Mouse (Mus musculus) heart, embryonic 14.5 days (tissue): Measurements from ENCODE around the gene Sval1. TPM values are rescaled to one million over a fixed set of nuclear protein-coding genes. Genes with fewer than 3 reads are reported as not detected.

Source experiments
- ATAC-seq: fragments of 200-750 bp; cut with Nextera tagmentation; 2 replicates; pipeline ENCODE4 v1.8.0; 2017; ENCODE audit warnings: low read depth, moderate TSS enrichment; ENCODE audit not compliant: insufficient number of reproducible peaks, insufficient read depth, low FRiP score
- H3K27ac ChIP-seq, 2 experiments: fragments of 200-500 bp in 1 of 2; fragments of 300-500 bp in 1 of 2; sonication (generic) in 1 of 2; replicated peaks in 1 of 2; 2 replicates each; pipeline ENCODE4 v1.5.1; 2012 to 2014; ENCODE audit warnings: low read depth in 2 of 2, low read length in 2 of 2, control low read depth in 1 of 2, mild to moderate bottlenecking in 1 of 2, mixed read lengths in 1 of 2; ENCODE audit not compliant: control insufficient read depth in 1 of 2, insufficient read depth in 1 of 2
- H3K27me3 ChIP-seq: fragments of 300-500 bp; sonication (generic); 2 replicates; pipeline ENCODE4 v1.6.1; 2014; ENCODE audit warnings: mild to moderate bottlenecking, low read length, control low read depth; ENCODE audit not compliant: control insufficient read depth, insufficient read depth
- H3K36me3 ChIP-seq: fragments of 300-500 bp; sonication (generic); 2 replicates; pipeline ENCODE4 v1.6.1; 2014; ENCODE audit warnings: mild to moderate bottlenecking, control low read depth, low read length, mixed read lengths; ENCODE audit not compliant: control insufficient read depth, insufficient read depth
- H3K4me1 ChIP-seq, 2 experiments: fragments of 200-500 bp in 1 of 2; fragments of 300-500 bp in 1 of 2; sonication (generic) in 1 of 2; 2 replicates each; pipeline ENCODE4 v1.6.1; 2012 to 2014; ENCODE audit warnings: low read length in 2 of 2, control low read depth in 1 of 2, mixed read lengths in 1 of 2; ENCODE audit not compliant: control insufficient read depth in 2 of 2, insufficient read depth in 2 of 2
- H3K4me2 ChIP-seq: fragments of 300-500 bp; sonication (generic); 2 replicates; pipeline ENCODE4 v1.6.1; 2014; ENCODE audit warnings: mild to moderate bottlenecking, low read length
- H3K4me3 ChIP-seq, 2 experiments: fragments of 200-500 bp in 1 of 2; fragments of 300-500 bp in 1 of 2; sonication (generic) in 1 of 2; 2 replicates each; pipeline ENCODE4 v1.5.1; 2012 to 2014; ENCODE audit warnings: low read length in 2 of 2, mild to moderate bottlenecking in 2 of 2, control low read depth in 1 of 2, low read depth in 1 of 2, moderate library complexity in 1 of 2; ENCODE audit not compliant: control insufficient read depth in 1 of 2, insufficient read depth in 1 of 2
- H3K9ac ChIP-seq: fragments of 300-500 bp; sonication (generic); 2 replicates; pipeline ENCODE4 v1.6.1; 2014; ENCODE audit warnings: mild to moderate bottlenecking, low read length
- H3K9me3 ChIP-seq: fragments of 300-500 bp; sonication (generic); 2 replicates; pipeline ENCODE4 v1.6.1; 2016; ENCODE audit warnings: low read length, control low read depth; ENCODE audit not compliant: control insufficient read depth
- WGBS: fragments of 180-500 bp; shearing (Covaris S2); extraction: QIAGEN DNeasy Blood & Tissue Kit; methylation state at CpG from one replicate; pipeline ENCODE4 v1.1.7; 2014; 5-methylcytosine and 5-hydroxymethylcytosine counted together
- polyA plus RNA-seq: library from polyadenylated mRNA; unstranded; fragments of >200 nt; fragmentation: Nextera tagmentation; extraction: Ambion mirVana; gene quantifications from 2 replicates; pipeline ENCODE4 v1.2.1, GENCODE M21; 2014

The Sval1 gene
- not detected in 2 replicates for polyA plus RNA-seq

- Histone ChIP-seq H3K27ac (no peak within 1 kb of the TSS), H3K9me3 (no peaks in the 10 kb centered on the region), H3K27me3 (no peaks in the 10 kb centered on the region), H3K36me3 (no peaks in the 10 kb centered on the region), H3K4me2 (no peak within 1 kb of the TSS), H3K4me3 (no peak within 1 kb of the TSS), H3K4me1 (no peaks in the 10 kb centered on the region), H3K9ac (no peak within 1 kb of the TSS)
- 59% methylated on average over 1 of the region's 1 CpGs for WGBS
- no peak for ATAC-seq
Observed at GRCm38 (mm10) chr6:41951330-41951729, at the start of gene Sval1. Sval1 (plus strand) TSS chr6:41951630.

GRCm38 (mm10) chr6:41911625-41912024 lies 39.8 kb upstream of the Sval1 start:
- H3K27ac ChIP-seq = no peak overlapping the region
- 70% methylated on average over 5 of the region's 5 CpGs for WGBS
- H3K36me3 ChIP-seq = no peaks in the 10 kb centered on the region
- no peak overlapping the region for H3K9ac ChIP-seq
- H3K27me3 ChIP-seq = no peaks in the 10 kb centered on the region
- no peak overlapping the region for H3K4me2 ChIP-seq
- H3K4me3 ChIP-seq = no peak overlapping the region
- no peak for ATAC-seq
- H3K9me3 ChIP-seq = no peaks in the 10 kb centered on the region
- no peaks in the 10 kb centered on the region for H3K4me1 ChIP-seq

GRCm38 (mm10) chr6:41914883-41915282 lies 36.5 kb upstream of the Sval1 start:
- 64% methylated on average over 2 of the region's 2 CpGs for WGBS
- H3K9ac ChIP-seq = no peak overlapping the region
- no peaks in the 10 kb centered on the region for H3K36me3 ChIP-seq
- no peak overlapping the region for H3K4me2 ChIP-seq
- no peaks in the 10 kb centered on the region for H3K4me1 ChIP-seq
- no peaks in the 10 kb centered on the region for H3K27me3 ChIP-seq
- H3K27ac ChIP-seq = no peak overlapping the region
- ATAC-seq = no peak
- H3K4me3 ChIP-seq = no peak overlapping the region
- H3K9me3 ChIP-seq = no peaks in the 10 kb centered on the region

- Histone ChIP-seq H3K36me3 (no peaks in the 10 kb centered on the region), H3K9me3 (no peaks in the 10 kb centered on the region), H3K27ac (no peak within 1 kb of the TSS), H3K4me2 (no peak within 1 kb of the TSS), H3K4me1 (no peaks in the 10 kb centered on the region), H3K9ac (no peak within 1 kb of the TSS), H3K4me3 (no peak within 1 kb of the TSS), H3K27me3 (no peaks in the 10 kb centered on the region)
- no peak for ATAC-seq
- 47% methylated on average over 1 of the region's 1 CpGs for WGBS
Observed at GRCm38 (mm10) chr6:41967840-41968239, 16.4 kb downstream of the Sval1 start, which contains the start of gene Sval3. Sval3 (plus strand) TSS chr6:41968140.

Other genes with a start within 250 kb of the Sval1 start
- gene Kel, start 247.3 kb upstream of the Sval1 start, polyA plus RNA-seq = 1.1 and 2.0 TPM in 2 replicates
- not detected in 2 replicates for gene Olfr459, start 176.5 kb upstream of the Sval1 start, polyA plus RNA-seq
- not detected in 2 replicates for gene Pip, start 104.1 kb upstream of the Sval1 start, polyA plus RNA-seq
- not detected in 2 replicates for gene Sval2, start 98.6 kb upstream of the Sval1 start, polyA plus RNA-seq
- gene Sval3, start 16.5 kb downstream of the Sval1 start, polyA plus RNA-seq = not detected in 2 replicates
- gene Sva, start 86.8 kb downstream of the Sval1 start, polyA plus RNA-seq = not detected in 2 replicates
- not detected in 2 replicates for gene Tas2r139, start 189.3 kb downstream of the Sval1 start, polyA plus RNA-seq